Mouse (Mus musculus) heart, embryonic 14.5 days (tissue): ENCODE data around the gene Akap2. TPM values are rescaled to one million over a fixed set of nuclear protein-coding genes. Genes with fewer than 3 reads are reported as not detected.

Experiments
- ATAC-seq: fragments of 200-750 bp; cut with Nextera tagmentation; 2 replicates; pipeline ENCODE4 v1.8.0; 2017; ENCODE audit warnings: low read depth, moderate TSS enrichment; ENCODE audit not compliant: insufficient number of reproducible peaks, insufficient read depth, low FRiP score
- H3K27ac ChIP-seq, 2 experiments: fragments of 200-500 bp in 1 of 2; fragments of 300-500 bp in 1 of 2; sonication (generic) in 1 of 2; replicated peaks in 1 of 2; 2 replicates each; pipeline ENCODE4 v1.5.1; 2012 to 2014; ENCODE audit warnings: low read depth in 2 of 2, low read length in 2 of 2, control low read depth in 1 of 2, mild to moderate bottlenecking in 1 of 2, mixed read lengths in 1 of 2; ENCODE audit not compliant: control insufficient read depth in 1 of 2, insufficient read depth in 1 of 2
- H3K27me3 ChIP-seq: fragments of 300-500 bp; sonication (generic); 2 replicates; pipeline ENCODE4 v1.6.1; 2014; ENCODE audit warnings: mild to moderate bottlenecking, low read length, control low read depth; ENCODE audit not compliant: control insufficient read depth, insufficient read depth
- H3K36me3 ChIP-seq: fragments of 300-500 bp; sonication (generic); 2 replicates; pipeline ENCODE4 v1.6.1; 2014; ENCODE audit warnings: mild to moderate bottlenecking, control low read depth, low read length, mixed read lengths; ENCODE audit not compliant: control insufficient read depth, insufficient read depth
- H3K4me1 ChIP-seq, 2 experiments: fragments of 200-500 bp in 1 of 2; fragments of 300-500 bp in 1 of 2; sonication (generic) in 1 of 2; 2 replicates each; pipeline ENCODE4 v1.6.1; 2012 to 2014; ENCODE audit warnings: low read length in 2 of 2, control low read depth in 1 of 2, mixed read lengths in 1 of 2; ENCODE audit not compliant: control insufficient read depth in 2 of 2, insufficient read depth in 2 of 2
- H3K4me2 ChIP-seq: fragments of 300-500 bp; sonication (generic); 2 replicates; pipeline ENCODE4 v1.6.1; 2014; ENCODE audit warnings: mild to moderate bottlenecking, low read length
- H3K4me3 ChIP-seq, 2 experiments: fragments of 200-500 bp in 1 of 2; fragments of 300-500 bp in 1 of 2; sonication (generic) in 1 of 2; 2 replicates each; pipeline ENCODE4 v1.5.1; 2012 to 2014; ENCODE audit warnings: low read length in 2 of 2, mild to moderate bottlenecking in 2 of 2, control low read depth in 1 of 2, low read depth in 1 of 2, moderate library complexity in 1 of 2; ENCODE audit not compliant: control insufficient read depth in 1 of 2, insufficient read depth in 1 of 2
- H3K9ac ChIP-seq: fragments of 300-500 bp; sonication (generic); 2 replicates; pipeline ENCODE4 v1.6.1; 2014; ENCODE audit warnings: mild to moderate bottlenecking, low read length
- H3K9me3 ChIP-seq: fragments of 300-500 bp; sonication (generic); 2 replicates; pipeline ENCODE4 v1.6.1; 2016; ENCODE audit warnings: low read length, control low read depth; ENCODE audit not compliant: control insufficient read depth
- WGBS: fragments of 180-500 bp; shearing (Covaris S2); extraction: QIAGEN DNeasy Blood & Tissue Kit; methylation state at CpG from one replicate; pipeline ENCODE4 v1.1.7; 2014; 5-methylcytosine and 5-hydroxymethylcytosine counted together
- polyA plus RNA-seq: library from polyadenylated mRNA; unstranded; fragments of >200 nt; fragmentation: Nextera tagmentation; extraction: Ambion mirVana; gene quantifications from 2 replicates; pipeline ENCODE4 v1.2.1, GENCODE M21; 2014

Gene Akap2
- polyA plus RNA-seq, 1 experiment from 2014 or later: 52.0 TPM

DNA sequence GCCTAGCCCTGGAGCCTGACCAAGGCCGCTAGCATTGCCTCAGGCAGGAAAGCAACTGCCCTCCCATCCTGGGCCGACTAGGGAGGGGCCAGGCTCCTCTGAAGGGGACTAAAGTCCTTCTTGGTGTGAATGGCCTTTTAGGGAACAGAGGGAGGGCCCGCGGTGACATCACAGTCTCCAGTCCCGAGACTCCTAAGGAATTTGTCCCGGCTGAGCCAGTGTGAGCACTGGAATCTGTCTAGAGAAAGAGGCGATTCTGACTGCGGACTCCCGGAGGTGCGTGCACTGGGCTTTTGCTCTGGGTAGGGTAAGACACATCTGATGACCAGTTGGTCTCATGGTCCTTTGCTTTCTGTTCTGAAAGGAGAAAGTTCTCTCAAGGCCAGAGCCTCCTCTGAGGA lies 127.6 kb downstream of the Akap2 start:
- WGBS: under 1% methylated on average over 10 of the region's 10 CpGs
- peak; percentile 89 for ATAC-seq
- H3K4me1 ChIP-seq: peaks cover 25 to 54% of the 10 kb centered on the region in 2 experiments

DNA sequence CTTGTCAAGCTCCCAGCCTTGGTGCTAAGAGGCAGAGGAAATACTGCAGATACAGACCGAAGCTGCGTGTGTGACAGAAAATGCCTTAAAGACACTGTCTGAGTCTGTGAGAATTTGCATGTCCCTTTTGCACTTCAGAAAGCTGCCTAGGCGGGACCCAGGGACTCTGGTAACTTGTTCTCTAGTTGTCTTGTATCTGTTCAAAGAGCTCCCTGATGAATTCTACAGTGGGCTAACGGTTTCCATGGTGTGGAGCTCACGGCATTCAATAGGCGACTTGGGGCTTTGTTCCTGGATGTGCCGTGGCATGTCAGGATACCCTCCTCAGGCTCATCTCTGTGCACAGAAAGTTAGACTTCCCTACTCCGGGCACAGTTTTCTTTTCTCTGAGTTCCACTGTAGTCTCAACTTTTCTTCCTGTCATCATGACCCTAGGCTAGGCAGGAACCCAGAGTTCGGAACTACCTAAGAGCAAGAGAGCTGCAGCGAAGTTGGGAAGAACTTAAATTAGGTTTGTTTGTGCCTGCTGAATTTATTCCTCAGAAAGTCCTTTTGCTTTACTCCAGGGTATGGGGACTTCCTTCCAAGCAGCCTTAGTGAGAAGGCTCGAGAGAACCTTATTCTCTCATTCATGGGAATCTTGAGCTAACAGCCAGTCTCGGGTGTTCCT lies 128.2 kb downstream of the Akap2 start:
- no peak for ATAC-seq
- H3K4me3 ChIP-seq: peak overlapping the region; percentile 57 to 78
- peak overlapping the region; percentile 96 to 99 for H3K27ac ChIP-seq
- peak overlapping the region; percentile 90 for H3K9ac ChIP-seq
- peaks cover 13% of the 10 kb centered on the region; the same call in 1 of the 2 replicates for H3K36me3 ChIP-seq
- WGBS: 11% methylated on average over 12 of the region's 12 CpGs
- no peaks in the 10 kb centered on the region for H3K9me3 ChIP-seq
- peak overlapping the region; percentile 73 for H3K4me2 ChIP-seq
- peaks cover 25 to 48% of the 10 kb centered on the region in 2 experiments for H3K4me1 ChIP-seq
- H3K27me3 ChIP-seq: no peaks in the 10 kb centered on the region

More for the DNA sequence above, 127.6 kb downstream of the Akap2 start:
- peak overlapping the region; percentile 73 for H3K4me2 ChIP-seq
- H3K4me3 ChIP-seq: peak overlapping the region; percentile 57 to 78
- H3K27me3 ChIP-seq: no peaks in the 10 kb centered on the region
- peak overlapping the region; percentile 90 for H3K9ac ChIP-seq
- H3K9me3 ChIP-seq: no peaks in the 10 kb centered on the region
- peak overlapping the region; percentile 96 to 99 for H3K27ac ChIP-seq
- H3K36me3 ChIP-seq: peaks cover 6% of the 10 kb centered on the region; the same call in 1 of the 2 replicates

DNA sequence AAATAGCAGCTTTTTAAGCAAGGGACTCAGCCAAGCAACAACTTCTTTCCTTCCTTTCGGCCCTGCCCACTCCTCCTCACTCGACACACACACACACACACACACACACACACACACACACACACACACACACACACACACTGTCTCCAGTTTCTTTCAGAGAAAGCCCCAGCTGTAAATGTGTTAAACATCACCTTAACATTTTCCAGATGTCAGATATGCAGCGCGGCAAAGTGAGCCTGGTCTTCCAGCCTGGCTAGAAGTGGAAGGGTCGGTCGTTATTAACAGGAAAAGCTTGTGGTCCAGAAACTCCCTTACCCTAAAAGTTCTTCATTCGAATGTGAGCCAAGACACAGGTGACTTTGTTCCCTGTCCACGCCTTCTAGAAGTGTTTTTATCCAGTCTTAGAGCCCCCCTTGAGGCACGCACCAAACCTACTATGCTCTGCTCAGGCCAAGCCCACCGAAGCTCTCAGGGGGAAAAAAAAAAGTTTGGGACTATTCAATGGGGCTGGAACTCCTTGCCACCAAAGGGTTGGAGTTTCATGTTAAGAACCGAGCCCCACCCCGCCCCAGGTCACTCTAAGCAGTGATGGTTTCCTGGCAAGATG lies 129.0 kb downstream of the Akap2 start:
- peak overlapping the region; percentile 90 for H3K9ac ChIP-seq
- ATAC-seq: no peak
- peaks cover 28 to 53% of the 10 kb centered on the region in 2 experiments for H3K4me1 ChIP-seq
- H3K27ac ChIP-seq: peak overlapping the region; percentile 96 to 99
- H3K36me3 ChIP-seq: peaks cover 20% of the 10 kb centered on the region; the same call in 1 of the 2 replicates
- H3K4me3 ChIP-seq: peak overlapping the region; percentile 57 to 78
- H3K27me3 ChIP-seq: no peaks in the 10 kb centered on the region
- 7% methylated on average over 11 of the region's 12 CpGs for WGBS
- H3K9me3 ChIP-seq: no peaks in the 10 kb centered on the region
- H3K4me2 ChIP-seq: peak overlapping the region; percentile 73

DNA sequence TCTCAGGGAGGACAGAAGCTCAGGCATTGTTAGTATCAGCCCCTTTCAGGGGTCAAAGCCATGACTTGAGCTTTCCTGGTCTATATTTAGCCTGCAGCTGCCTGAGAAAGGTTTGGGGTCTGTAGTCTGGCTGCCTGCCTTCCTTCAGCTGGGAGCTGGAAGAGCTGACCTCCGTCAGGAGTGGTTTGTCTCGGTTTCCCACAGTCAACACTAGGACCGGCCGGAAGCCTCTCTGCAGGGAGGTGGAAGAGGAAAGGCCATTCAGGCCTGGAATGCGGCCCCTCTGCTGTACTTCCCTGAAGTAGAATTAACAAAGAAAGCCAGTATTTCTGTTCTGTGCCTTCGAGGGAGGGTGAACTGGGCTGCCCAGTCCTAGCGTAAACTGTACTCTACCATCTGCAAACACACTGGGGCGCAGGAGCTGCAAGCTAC lies 129.6 kb downstream of the Akap2 start:
- Histone ChIP-seq H3K9me3 (no peaks in the 10 kb centered on the region), H3K27ac (peak overlapping the region; percentile 96 to 99), H3K4me1 (peaks cover 28 to 58% of the 10 kb centered on the region in 2 experiments), H3K4me3 (peak overlapping the region; percentile 57 to 78), H3K9ac (peak overlapping the region; percentile 90), H3K4me2 (peak overlapping the region; percentile 73), H3K27me3 (no peaks in the 10 kb centered on the region), H3K36me3 (peaks cover 23% of the 10 kb centered on the region; the same call in 1 of the 2 replicates)
- WGBS: 5% methylated on average over 8 of the region's 8 CpGs
- peak; percentile 63 for ATAC-seq

DNA sequence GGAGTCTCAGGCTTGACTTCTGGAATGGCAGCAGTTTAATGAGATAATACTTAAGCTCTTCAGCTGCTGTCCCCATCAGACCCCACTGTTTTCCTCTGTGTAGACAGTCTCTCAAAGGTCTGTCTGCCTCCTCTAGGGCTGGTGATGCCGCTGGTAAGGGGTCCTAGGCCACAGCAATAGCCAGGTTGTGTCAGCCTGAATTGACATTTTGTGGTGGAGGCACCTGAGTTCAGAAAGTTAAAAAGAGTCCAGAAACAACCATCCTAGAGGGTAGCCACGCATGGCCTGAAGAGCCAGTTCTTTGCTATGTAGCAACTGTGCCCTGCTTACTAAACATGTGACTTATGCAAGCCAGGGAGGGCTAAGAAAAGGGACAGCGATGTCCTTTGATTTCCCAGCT lies 130.2 kb downstream of the Akap2 start:
- H3K9me3 ChIP-seq: no peaks in the 10 kb centered on the region
- H3K4me2 ChIP-seq: peak overlapping the region; percentile 73
- peak overlapping the region; percentile 90 for H3K9ac ChIP-seq
- peak overlapping the region; percentile 57 to 78; a peak in 3 of 4 replicates for H3K4me3 ChIP-seq
- 66% methylated on average over 3 of the region's 3 CpGs for WGBS
- no peak for ATAC-seq
- no peaks in the 10 kb centered on the region for H3K27me3 ChIP-seq
- peaks cover 25 to 51% of the 10 kb centered on the region in 2 experiments for H3K4me1 ChIP-seq
- peaks cover 23% of the 10 kb centered on the region; the same call in 1 of the 2 replicates for H3K36me3 ChIP-seq
- peak overlapping the region; percentile 96 to 99 for H3K27ac ChIP-seq

DNA sequence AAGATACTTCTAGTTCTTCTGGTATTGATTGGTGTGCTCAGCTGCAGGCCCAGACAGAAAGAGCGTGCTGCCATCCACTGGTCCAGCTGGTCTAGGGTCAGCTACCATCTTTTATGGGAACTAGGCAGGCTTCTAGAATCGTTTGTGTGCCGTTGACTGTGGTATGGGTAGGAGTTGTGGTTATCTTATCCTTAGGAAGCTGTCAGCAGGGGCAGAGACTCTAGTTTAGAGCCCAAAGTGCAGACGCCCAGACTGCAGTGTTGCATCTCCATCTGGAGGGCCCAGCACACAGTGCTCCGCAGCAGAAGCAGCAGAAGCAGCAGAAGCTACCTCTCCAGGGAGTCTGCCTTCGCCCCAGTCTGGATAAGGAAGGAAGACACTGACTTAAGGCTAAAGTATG lies 132.0 kb downstream of the Akap2 start:
- ATAC-seq: no peak
- Histone ChIP-seq H3K4me2 (no peak overlapping the region), H3K4me3 (no peak overlapping the region), H3K9ac (no peak overlapping the region), H3K4me1 (peaks cover 21 to 49% of the 10 kb centered on the region in 2 experiments), H3K27ac (no peak overlapping the region), H3K9me3 (no peaks in the 10 kb centered on the region), H3K27me3 (no peaks in the 10 kb centered on the region), H3K36me3 (peaks cover 36% of the 10 kb centered on the region)
- 35% methylated on average over 6 of the region's 6 CpGs for WGBS

DNA sequence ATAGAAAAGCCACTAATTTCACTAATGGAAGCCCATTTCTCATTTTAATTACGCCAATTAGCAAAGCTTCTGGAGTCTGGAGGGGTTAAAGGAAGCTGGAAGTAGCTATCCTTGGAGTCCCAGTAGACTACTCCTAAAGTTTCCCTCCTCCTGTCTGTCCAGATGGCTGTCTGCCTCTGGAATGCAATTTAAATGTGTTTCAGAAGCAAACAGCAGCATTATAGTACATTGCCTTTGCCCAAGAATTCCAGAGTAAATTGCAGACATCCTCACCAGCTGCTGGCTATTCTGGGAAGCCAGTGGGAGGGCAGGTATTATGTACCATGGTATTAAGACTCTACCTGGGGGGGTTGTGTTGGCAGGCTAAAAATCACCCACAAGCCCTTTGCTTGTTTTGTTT lies 134.3 kb downstream of the Akap2 start:
- Histone ChIP-seq H3K4me1 (peaks cover 18 to 42% of the 10 kb centered on the region in 2 experiments), H3K4me3 (no peak overlapping the region), H3K4me2 (no peak overlapping the region), H3K27ac (no peak overlapping the region), H3K36me3 (peaks cover 59% of the 10 kb centered on the region), H3K9ac (no peak overlapping the region), H3K27me3 (no peaks in the 10 kb centered on the region), H3K9me3 (no peaks in the 10 kb centered on the region)
- ATAC-seq: no peak
- WGBS: 81% methylated on average over 1 of the region's 1 CpGs
